Mouse (Mus musculus) brain, adult 10 weeks (tissue): ENCODE measurements around the gene Tmem101. TPM values are rescaled to one million over a fixed set of nuclear protein-coding genes. Genes with fewer than 3 reads are reported as not detected.

ENCODE experiments used
- polyA plus RNA-seq: library from polyadenylated mRNA; stranded (reverse); fragments of 350-450 nt; fragmentation: Illumina TruSeq; extraction: RNeasy Lipid Tissue Mini Kit (QIAGEN cat#74804); gene quantifications from one replicate; pipeline ENCODE4 v1.2.3, GENCODE M21; 2015; ENCODE audit warnings: low read depth, low replicate concordance

Gene Tmem101
- polyA plus RNA-seq, result 25.8 TPM

DNA sequence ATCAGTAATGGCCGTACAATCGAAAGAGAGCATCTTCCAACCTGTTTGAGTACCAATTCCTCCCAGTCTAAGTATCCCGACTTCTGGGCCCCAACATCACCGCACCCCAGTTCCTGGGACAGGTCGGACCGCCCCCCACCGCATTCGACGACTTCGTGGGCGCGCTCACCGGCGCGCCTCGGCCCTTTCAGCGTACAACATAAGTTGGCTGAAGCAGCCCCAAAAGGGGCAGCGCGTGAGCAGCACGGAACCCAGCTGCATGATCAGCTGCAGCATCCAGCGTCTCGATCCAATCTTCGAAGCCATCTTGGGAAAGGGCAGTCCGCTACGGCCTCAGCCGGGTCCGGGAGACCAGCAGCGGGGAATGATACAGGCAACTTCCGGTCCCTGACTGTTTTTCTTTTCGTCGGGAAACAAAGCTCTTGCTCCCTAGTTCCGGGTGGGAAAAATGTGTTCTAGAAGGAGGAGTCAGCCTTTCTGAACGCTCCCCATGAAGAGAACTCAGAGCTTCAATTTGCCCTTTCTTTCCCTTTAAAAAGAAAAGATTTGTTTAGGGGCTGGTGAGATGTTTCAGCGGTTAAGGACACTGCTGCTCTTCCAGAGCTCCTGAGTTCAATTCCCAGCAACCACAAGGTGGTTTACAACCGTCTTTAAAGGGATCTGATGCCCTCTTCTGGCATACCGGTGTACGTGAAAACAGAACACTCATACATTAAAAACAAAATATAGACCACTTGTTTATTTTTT lies at the start of gene Tmem101:
Gene Tmem101, minus strand, starts transcription at position 366 of the 747 bp plus-strand sequence.

GRCm38 (mm10) chr11:102189461-102190436 lies 33.5 kb upstream of the Tmem101 start, which contains the start of gene G6pc3:
TSS of gene G6pc3 (plus strand) at chr11:102189620.

DNA sequence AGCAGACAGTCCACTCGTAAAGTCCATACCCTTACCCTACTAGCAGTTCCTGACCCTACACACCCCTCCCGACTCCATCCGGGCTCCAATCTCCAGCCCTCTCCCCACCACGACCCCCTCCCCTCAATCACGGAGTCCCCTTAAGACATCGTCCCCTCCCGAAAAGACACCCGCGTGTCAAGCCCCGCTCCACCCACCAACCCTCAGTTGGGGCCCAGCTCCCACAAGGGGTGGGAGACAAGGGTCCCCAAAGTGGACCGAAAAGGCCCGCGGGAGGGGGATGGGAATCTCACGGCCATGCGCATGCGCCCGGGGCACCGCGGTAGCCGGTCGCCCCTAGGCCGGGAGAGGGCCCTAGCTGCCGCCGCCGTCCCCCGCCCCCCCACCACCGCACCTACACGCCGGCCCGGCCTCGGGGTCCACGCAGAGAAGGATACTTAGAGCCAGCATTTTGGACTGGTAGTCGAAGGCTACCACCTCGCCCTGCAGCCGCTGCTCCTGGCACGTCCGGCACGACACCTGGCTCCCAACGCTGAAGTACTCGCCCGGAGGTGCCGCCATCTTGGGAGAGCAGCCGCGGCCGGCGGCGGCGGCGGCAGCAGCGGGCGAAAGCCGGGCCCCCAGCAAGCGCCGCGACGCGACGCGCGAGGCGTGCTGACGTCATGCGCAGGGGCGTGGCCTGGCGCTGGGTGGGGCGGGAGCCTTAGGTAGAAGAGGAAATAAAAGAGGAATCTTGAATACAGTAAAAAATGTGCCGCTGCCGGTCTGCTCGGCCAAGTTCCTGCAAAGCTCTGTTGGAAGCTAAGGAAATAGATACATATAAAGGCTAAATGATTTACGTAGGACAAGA lies 28.7 kb upstream of the Tmem101 start, which contains the start of gene Lsm12:
Gene Lsm12, minus strand, starts transcription at position 651 of the 850 bp plus-strand sequence.

GRCm38 (mm10) chr11:102145471-102146001 lies 10.7 kb downstream of the Tmem101 start, which contains the start of gene Nags:
TSS of gene Nags (plus strand) at chr11:102145513.

DNA sequence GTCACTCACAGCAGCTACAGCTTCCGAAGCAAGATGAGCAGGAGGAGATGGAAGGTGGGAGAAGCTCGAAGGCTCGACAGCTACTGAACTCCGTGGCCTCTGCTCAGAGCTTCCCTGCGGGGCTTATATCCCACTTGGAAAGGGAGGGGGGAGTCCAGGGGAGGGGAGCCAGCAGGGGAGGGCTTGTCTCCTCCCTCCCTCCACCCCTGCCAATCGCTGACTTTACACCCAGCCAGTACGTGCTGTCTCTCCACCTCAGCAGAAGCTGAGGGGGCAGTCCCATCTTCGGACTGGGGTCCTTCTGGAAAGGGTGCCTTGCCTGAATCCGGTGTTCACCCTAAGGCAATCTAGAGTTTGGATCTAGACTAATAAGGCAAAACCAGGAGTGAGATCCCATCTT lies 48.5 kb downstream of the Tmem101 start, which contains the start of gene Pyy:
Gene Pyy, minus strand, starts transcription at position 101 of the 400 bp plus-strand sequence.

Other genes with a start within 250 kb of the Tmem101 start
- gene Sost, start 189.4 kb downstream of the Tmem101 start, polyA plus RNA-seq, result not detected
- gene Cfap97d1, start 172.1 kb downstream of the Tmem101 start, polyA plus RNA-seq, result not detected
- 151 TPM for gene Dusp3, start 169.4 kb downstream of the Tmem101 start, polyA plus RNA-seq
- gene Mpp3, start 127.9 kb downstream of the Tmem101 start, polyA plus RNA-seq, result 42.1 TPM
- gene Cd300lg, start 114.9 kb downstream of the Tmem101 start, polyA plus RNA-seq, result 0.25 TPM
- gene Mpp2, start 67.9 kb downstream of the Tmem101 start, polyA plus RNA-seq, result 87.5 TPM
- not detected for gene Ppy, start 55.1 kb downstream of the Tmem101 start, polyA plus RNA-seq
- gene Pyy, start 48.6 kb downstream of the Tmem101 start, polyA plus RNA-seq, result not detected
- gene Nags, start 10.9 kb downstream of the Tmem101 start, polyA plus RNA-seq, result not detected
- gene Lsm12, start 28.9 kb upstream of the Tmem101 start, polyA plus RNA-seq, result 26.1 TPM
- gene G6pc3, start 33.2 kb upstream of the Tmem101 start, polyA plus RNA-seq, result 61.4 TPM
- 122 TPM for gene Hdac5, start 73.8 kb upstream of the Tmem101 start, polyA plus RNA-seq
- gene BC030867, start 92.5 kb upstream of the Tmem101 start, polyA plus RNA-seq, result 2.6 TPM
- 3.1 TPM for gene Asb16, start 112.3 kb upstream of the Tmem101 start, polyA plus RNA-seq
- 92.1 TPM for gene Tmub2, start 128.5 kb upstream of the Tmem101 start, polyA plus RNA-seq
- 175 TPM for gene Atxn7l3, start 140.2 kb upstream of the Tmem101 start, polyA plus RNA-seq
- gene Ubtf, start 163.3 kb upstream of the Tmem101 start, polyA plus RNA-seq, result 89.6 TPM
- gene Slc4a1, start 209.8 kb upstream of the Tmem101 start, polyA plus RNA-seq, result not detected
- gene Rundc3a, start 237.0 kb upstream of the Tmem101 start, polyA plus RNA-seq, result 388 TPM